Mouse (Mus musculus) lung, postnatal 10 days (tissue): ENCODE data around the gene Vps11.
"Not testable (repeated sequence)": the region's sequence is repeated elsewhere in the genome, so short reads cannot be mapped to it uniquely, and the experiment has no call there.

Experiments
- DNase-seq: peaks from one replicate; pipeline ENCODE4 v3.0.0; 2021

The Vps11 gene

GRCm38 (mm10) chr9:44361190-44361917, at the start of gene Vps11:
Gene Vps11, minus strand, starts transcription at chr9:44361670.
- peak; percentile 97 for DNase-seq

DNA sequence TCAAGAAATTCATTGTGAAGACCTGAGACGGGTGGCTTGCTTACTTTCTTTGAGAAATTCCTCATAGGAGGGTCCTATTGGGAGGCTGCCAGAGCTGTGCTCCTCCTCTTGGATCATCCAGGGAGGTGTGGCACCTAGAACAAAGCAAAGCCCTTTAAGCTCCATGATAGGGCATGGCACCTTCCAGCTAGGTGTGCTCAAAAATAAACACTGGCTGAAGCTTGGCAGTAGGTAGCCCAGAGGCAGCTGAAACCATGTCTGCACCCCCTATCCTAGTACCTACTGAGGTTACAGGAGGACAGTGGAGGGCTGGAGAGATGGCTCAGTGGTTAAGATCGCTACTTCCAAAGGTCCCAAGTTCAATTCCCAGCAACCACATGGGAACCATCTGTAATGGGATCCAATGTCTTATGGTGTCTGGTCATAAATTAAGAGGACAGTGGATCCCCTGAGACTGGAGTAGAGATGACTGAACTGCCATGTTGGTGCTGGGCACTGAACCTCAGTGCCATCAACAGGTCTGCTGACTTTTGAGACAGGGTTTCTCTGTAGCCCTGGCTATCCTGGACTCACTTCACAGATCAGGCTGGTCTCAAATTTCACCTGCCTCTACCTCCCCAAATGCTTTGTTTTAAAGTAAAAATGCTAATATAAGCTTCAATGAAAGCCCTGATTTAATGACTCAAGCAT, 49.3 kb upstream of the Vps11 start:
- no peak for DNase-seq

GRCm38 (mm10) chr9:44408693-44409092, 47.2 kb upstream of the Vps11 start:
- not testable (repeated sequence) for DNase-seq

DNA sequence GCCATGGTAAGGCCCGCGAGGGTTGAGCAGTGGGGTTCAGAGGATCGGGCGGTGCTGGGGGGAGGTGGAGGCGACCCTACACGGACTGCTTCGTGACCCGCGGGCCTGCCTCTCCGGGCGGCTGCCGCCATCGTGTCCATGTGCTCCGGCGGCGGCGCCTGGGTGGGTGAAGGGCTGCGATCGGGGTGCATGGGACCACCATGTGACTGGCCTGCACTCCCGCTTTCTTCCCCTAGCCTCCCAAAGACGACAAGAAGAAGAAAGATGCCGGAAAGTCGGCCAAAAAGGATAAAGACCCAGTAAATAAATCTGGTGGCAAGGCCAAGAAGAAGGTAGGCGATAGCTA, 46.3 kb upstream of the Vps11 start:
- DNase-seq: no peak

DNA sequence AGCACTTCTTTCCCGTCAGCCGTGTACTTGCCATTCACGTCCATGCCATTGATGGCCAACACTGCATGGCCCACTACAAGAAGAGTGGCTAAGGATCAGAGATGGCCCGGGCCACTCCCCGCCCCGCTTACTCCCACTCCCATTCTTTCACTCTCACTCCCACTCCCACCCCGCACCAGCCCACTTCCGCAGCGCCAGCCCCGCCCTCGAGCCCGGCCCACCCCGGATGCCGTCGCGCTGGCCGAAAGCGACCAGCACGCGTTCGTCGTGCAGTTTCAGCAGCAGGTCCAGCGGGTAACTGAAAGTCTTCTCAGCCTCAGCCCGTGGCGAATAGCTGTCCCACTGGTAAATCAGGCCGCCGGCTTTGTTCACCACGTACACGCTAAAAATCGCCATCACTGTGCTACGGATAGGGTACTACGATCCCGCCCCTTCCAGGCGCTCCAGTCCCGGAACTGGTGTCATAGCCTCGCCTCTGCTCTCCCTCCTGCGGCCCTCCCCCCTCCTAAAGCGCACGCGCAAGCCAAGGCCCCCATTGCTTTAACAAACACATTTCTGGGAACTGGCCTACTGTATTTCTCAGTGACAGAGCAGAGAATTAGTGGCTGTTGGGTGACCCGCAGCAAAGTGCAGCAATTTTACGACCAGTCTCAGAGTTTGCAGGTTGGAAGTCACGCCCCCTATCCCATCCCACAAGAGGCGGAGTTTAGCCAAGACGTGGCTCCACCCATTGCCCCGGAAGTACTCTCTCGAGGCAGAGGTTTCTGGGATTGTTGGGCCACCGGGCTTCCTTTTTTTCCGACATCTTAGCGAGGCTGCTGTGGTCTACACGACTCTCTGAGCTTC, 45.7 kb upstream of the Vps11 start, which contains the start of the genes Rps25 and Trappc4:
Gene Rps25, plus strand, starts transcription at position 234 of the 846 bp plus-strand sequence.
Gene Trappc4, minus strand, starts transcription at position 695 of the 846 bp plus-strand sequence.
- DNase-seq: peak; percentile 94

GRCm38 (mm10) chr9:44405011-44405410, 43.5 kb upstream of the Vps11 start:
- no peak for DNase-seq

DNA sequence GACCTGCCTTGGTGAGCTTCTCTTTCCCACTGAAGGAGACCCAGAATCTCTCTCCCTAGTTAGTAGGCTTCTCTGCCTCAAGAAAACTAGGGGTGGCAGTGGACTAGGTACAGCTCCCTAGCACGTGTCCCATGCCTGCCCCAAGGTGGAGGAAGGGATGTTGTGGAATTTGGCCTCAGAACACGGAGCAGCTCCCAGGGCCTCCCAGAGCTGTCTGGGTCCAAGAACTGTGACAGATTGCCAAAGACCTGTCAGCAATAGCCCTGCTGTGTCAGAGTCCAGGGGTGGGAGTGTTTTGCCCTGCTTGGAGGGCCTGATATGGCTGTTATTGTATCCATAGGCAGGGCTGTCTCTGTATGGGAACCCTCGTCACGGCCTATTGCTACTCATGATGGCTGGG, 39.6 kb upstream of the Vps11 start:
- DNase-seq: no peak

- DNase-seq: no peak
Measured at GRCm38 (mm10) chr9:44399795-44400114, 38.3 kb upstream of the Vps11 start.

DNA sequence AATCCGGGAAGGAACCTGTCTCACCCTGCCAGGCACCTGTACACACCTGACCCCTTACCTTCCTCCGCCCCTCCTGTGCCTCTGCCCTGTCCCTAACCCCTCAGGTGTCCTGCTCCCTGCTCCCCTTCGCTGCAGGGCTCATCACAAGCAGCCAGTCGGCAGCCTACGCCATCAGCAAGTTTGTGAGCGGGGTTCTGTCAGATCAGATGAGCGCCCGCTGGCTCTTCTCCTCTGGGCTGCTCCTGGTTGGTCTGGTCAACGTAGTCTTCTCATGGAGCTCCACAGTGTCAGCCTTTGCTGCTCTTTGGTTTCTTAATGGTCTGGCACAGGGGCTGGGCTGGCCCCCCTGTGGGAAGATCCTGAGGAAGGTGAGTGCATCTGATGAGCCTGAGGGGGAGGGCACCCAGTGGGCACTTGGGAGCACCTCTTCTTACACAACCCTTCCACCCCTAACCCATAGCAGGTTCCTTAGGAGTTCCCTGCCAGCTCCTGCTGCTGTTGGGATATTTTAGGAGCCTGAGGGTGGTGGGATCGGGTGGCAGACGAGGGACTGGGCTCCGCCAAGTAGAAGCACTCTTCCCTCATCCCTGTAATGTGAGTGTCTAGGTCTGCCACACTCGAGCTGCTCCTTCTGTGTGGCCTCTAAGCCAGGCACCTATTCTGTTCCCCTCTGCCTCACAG, 37.8 kb upstream of the Vps11 start:
- DNase-seq: no peak

- no peak for DNase-seq
Measured at GRCm38 (mm10) chr9:44398551-44398950, 37.1 kb upstream of the Vps11 start.

DNA sequence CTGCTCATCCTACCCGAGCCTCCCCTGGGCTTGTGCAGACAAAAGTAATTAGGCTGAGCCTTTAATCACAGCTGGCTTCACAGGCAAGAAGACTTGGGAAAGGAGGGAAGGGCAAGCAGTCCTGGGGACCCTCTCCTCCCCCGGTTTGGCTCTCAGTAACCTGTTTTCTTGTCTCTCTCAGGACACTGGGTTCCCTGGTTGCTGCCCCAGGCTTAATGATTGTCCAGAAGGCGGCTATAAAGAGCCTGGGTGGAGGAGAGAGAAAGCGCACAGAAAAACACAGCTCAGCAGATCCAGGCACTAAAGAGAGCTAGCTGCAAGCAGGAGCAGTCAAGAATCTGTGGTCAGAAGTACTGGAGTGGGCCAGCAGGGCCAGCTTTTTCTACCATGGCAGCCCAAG, 36.6 kb upstream of the Vps11 start:
- DNase-seq: no peak

GRCm38 (mm10) chr9:44396684-44397411, 35.4 kb upstream of the Vps11 start, which contains the start of gene Slc37a4:
Gene Slc37a4, plus strand, starts transcription at chr9:44396852.
- DNase-seq: peak; percentile 97

DNA sequence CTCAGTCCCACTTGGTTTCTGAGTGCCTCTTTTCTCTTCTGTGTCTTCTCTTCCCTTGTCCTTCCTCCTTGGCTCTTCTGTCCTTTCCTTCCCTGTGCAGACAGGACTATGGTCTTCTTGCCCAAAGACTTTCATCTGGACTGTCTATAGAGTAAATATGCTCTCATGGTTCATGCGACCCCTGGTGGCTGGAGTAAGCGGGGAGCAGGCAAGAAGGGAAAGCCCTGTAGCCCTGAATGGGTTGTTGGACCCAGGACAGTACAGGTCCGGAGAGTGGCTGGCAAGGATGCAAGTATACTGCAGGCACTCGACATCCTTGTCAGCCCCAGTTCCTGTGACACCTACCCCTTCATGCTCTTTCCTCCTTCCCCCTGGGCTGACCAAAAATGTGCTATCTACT, 30.0 kb upstream of the Vps11 start:
- DNase-seq: peak; percentile 86

- peak; percentile 62 for DNase-seq
Measured at GRCm38 (mm10) chr9:44389273-44389672, 27.8 kb upstream of the Vps11 start.

GRCm38 (mm10) chr9:44387221-44387620, 25.8 kb upstream of the Vps11 start:
- no peak for DNase-seq

DNA sequence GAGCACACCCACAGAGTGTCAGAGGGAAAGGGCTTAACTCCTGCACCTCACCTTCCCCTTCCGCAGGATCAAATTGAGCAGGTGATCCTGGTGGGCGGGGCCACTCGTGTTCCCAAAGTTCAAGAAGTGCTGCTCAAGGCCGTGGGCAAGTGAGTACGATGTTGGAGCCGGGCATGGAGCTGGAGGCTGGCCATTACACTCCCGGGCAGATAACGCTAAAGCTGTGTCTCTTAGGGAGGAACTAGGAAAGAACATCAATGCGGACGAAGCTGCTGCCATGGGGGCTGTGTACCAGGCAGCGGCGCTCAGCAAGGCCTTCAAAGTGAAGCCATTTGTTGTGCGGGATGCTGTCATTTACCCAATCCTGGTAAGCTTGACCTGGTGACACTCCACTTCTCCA, 23.1 kb upstream of the Vps11 start:
- no peak for DNase-seq

DNA sequence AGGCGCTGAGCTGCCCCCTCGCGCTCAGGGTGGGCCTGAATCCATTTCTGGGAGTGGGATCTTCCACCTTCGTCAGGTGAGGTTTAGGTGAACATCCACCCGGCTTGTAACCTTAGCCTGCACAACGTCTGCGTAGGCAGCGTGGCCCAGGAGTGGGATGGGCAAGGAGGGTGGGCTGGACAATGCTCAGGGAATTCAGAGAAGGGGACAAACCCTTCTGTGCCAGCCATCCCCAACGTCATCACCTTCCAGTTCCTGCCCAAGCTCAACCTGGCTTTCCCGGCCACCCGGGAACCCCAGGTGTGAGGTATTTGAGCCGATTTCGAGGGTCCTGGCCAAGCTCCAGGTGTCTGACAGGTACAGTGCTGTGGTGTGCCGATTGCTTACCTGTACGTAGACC, 18.4 kb upstream of the Vps11 start:
- DNase-seq: no peak

GRCm38 (mm10) chr9:44379054-44379834, 17.8 kb upstream of the Vps11 start, which contains the start of gene Hyou1:
Gene Hyou1, plus strand, starts transcription at chr9:44379490.
- peak; percentile 99 for DNase-seq

- DNase-seq: no peak
Measured at GRCm38 (mm10) chr9:44378153-44378730, 16.8 kb upstream of the Vps11 start.

GRCm38 (mm10) chr9:44377335-44377734, 15.9 kb upstream of the Vps11 start:
- not testable (repeated sequence) for DNase-seq

DNA sequence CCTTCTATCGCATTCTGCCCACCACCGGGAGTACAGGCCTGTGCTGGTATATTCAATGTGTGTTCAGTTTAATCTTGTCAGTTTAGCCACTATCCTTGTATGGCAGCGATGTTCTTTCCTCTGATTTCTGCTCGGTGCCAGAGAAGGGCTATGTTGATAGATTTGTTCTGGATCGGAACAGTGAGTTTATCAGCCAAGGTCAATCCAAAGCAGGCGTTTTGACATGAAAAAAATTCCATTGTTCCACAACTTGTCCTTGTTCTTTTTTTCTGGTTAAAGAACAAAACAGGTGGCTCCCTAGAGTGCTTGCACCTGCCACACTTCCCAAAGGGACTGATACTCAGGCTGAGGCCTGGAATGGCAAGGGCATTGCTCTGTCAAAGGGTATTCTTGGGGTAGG, 14.7 kb upstream of the Vps11 start:
- no peak for DNase-seq
